Mouse (Mus musculus): ENCODE results near the gene Slc46a2. TPM values are rescaled to one million over a fixed set of nuclear protein-coding genes. Genes with fewer than 3 reads are reported as not detected.
A peak's percentile ranks its signal among the peaks of the same experiment; 100 is the strongest.

The Slc46a2 gene
- polyA plus RNA-seq, 1 experiment from 2014 or later, result 0.06 TPM

- peak overlapping the region; percentile 30; the same call in 1 of the 2 replicates for H3K4me2 ChIP-seq (replicated peaks)
- ATAC-seq (ENCODE audit: low FRiP score, low read depth), result 0 out of 2 replicates have a peak, but pooled peaks have one; percentile 29
- WGBS, result 64% methylated on average over 6 of the region's 6 CpGs
- no peaks in the 10 kb centered on the region for H3K9me3 ChIP-seq
- H3K4me1 ChIP-seq, result peaks cover 15% of the 10 kb centered on the region
- no peak overlapping the region for H3K9ac ChIP-seq
- no peaks in the 10 kb centered on the region for H3K27me3 ChIP-seq
- 0 out of 2 replicates have a peak, but pooled peaks cover 3% of the 10 kb centered on the region for H3K36me3 ChIP-seq
- peak overlapping the region; percentile 67 for H3K27ac ChIP-seq
- H3K4me3 ChIP-seq, result no peak overlapping the region
Observed at GRCm38 (mm10) chr4:59870433-59870832, 44.4 kb downstream of the Slc46a2 start.

DNA sequence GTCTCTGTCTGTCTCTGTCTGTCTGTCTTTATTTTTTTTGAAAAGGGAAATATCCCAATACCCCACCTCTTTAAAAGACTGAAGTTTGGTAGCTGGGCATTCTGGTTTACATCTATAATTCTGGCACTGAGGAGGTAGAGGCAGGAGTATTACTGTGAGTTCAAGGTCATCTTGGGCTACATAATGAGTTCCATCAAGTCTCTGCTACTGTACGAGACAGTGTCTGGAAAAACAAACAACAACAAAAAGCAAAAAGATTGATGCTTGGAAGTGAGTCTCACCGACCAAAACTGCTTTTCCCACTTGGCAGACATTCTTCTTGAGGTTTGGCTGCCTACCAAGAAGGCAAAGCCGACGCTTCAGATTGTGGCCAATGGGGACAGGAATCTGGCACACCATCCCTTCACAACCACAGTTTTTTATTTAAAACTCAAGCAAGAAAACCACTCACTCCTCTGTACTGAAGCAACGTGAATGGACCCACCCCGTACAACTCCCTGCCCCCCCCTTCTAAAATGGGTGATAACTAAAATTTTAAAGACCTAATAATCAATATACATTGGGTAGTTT is 45.3 kb downstream of the Slc46a2 start:
- H3K4me1 ChIP-seq, result peaks cover 15% of the 10 kb centered on the region
- H3K9me3 ChIP-seq, result no peaks in the 10 kb centered on the region
- 0 out of 2 replicates have a peak, but pooled peaks cover 3% of the 10 kb centered on the region for H3K36me3 ChIP-seq
- no peak overlapping the region for H3K4me2 ChIP-seq (replicated peaks)
- H3K27ac ChIP-seq, result no peak overlapping the region
- H3K27me3 ChIP-seq, result no peaks in the 10 kb centered on the region
- H3K9ac ChIP-seq, result no peak overlapping the region
- 56% methylated on average over 6 of the region's 6 CpGs for WGBS
- no peak overlapping the region for H3K4me3 ChIP-seq
- no peak for ATAC-seq (ENCODE audit: low FRiP score, low read depth)

DNA sequence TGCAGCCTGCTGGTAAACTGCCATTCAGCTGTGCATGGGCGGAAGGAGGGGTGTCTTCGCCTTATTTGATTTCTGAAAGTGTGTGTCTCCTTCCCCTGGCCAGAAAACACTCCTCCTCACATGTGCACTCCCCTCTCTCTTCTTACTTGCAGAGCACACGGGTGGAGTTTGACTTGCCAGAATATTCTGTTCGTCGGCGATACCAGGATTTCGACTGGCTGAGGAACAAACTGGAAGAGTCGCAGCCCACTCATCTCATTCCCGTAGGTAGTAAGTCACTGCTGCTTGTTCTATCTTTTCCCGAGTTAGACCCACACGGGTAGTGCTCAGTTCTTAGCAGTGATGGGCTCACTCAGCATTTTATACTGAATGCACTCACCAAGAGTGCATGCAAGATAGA is 46.8 kb downstream of the Slc46a2 start:
- 90% methylated on average over 11 of the region's 11 CpGs for WGBS
- no peaks in the 10 kb centered on the region for H3K27me3 ChIP-seq
- peaks cover 15% of the 10 kb centered on the region for H3K4me1 ChIP-seq
- H3K9ac ChIP-seq, result no peak overlapping the region
- no peaks in the 10 kb centered on the region for H3K9me3 ChIP-seq
- H3K36me3 ChIP-seq, result 0 out of 2 replicates have a peak, but pooled peaks cover 3% of the 10 kb centered on the region
- H3K4me3 ChIP-seq, result no peak overlapping the region
- H3K27ac ChIP-seq, result no peak overlapping the region
- H3K4me2 ChIP-seq (replicated peaks), result no peak overlapping the region
- ATAC-seq (ENCODE audit: low FRiP score, low read depth), result no peak

DNA sequence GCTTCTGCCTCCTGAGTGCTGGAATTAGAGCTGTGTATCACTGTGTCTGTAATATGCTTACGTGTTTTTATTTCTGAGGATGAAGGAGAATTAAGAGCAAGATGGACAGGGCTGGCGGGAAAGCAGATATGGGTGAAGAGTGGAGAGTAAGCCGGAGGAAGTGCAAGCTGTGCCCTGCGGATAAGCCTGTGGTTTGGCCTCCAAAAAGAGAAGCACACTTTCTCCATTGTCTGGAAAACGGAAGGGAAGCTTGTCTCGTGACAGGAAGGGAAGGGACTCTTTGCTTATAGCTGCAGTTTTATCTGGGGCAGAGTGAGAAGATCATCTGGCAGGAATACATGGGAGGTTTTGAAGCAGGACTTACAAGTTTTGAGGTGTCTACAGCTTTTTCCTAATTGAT is 51.0 kb downstream of the Slc46a2 start:
- no peak overlapping the region for H3K9ac ChIP-seq
- WGBS, result 86% methylated on average over 6 of the region's 6 CpGs
- no peak for ATAC-seq (ENCODE audit: low FRiP score, low read depth)

GRCm38 (mm10) chr4:59862335-59862734 is 52.5 kb downstream of the Slc46a2 start:
- H3K4me1 ChIP-seq, result peaks cover 25% of the 10 kb centered on the region

More for the DNA sequence above, 51.0 kb downstream of the Slc46a2 start:
- Histone ChIP-seq H3K4me2 (replicated peaks) (no peak overlapping the region), H3K4me1 (peaks cover 25% of the 10 kb centered on the region), H3K27ac (no peak overlapping the region), H3K9me3 (no peaks in the 10 kb centered on the region), H3K36me3 (0 out of 2 replicates have a peak, but pooled peaks cover 3% of the 10 kb centered on the region), H3K4me3 (no peak overlapping the region), H3K27me3 (no peaks in the 10 kb centered on the region)

GRCm38 (mm10) chr4:59861871-59862270 is 53.0 kb downstream of the Slc46a2 start:
- Histone ChIP-seq H3K27me3 (no peaks in the 10 kb centered on the region), H3K4me1 (peaks cover 25% of the 10 kb centered on the region), H3K36me3 (no peaks in the 10 kb centered on the region; the same call in 1 of the 2 replicates), H3K9me3 (no peaks in the 10 kb centered on the region), H3K4me3 (no peak overlapping the region), H3K9ac (no peak overlapping the region), H3K27ac (no peak overlapping the region), H3K4me2 (replicated peaks) (no peak overlapping the region)
- 32% methylated on average over 4 of the region's 4 CpGs for WGBS
- ATAC-seq (ENCODE audit: low FRiP score, low read depth), result no peak

More at GRCm38 (mm10) chr4:59862335-59862734, 52.5 kb downstream of the Slc46a2 start:
- Histone ChIP-seq H3K9me3 (no peaks in the 10 kb centered on the region), H3K9ac (no peak overlapping the region), H3K27me3 (no peaks in the 10 kb centered on the region), H3K4me3 (no peak overlapping the region), H3K4me2 (replicated peaks) (no peak overlapping the region), H3K27ac (no peak overlapping the region), H3K36me3 (no peaks in the 10 kb centered on the region; the same call in 1 of the 2 replicates)
- ATAC-seq (ENCODE audit: low FRiP score, low read depth), result no peak
- WGBS, result 58% methylated on average over 1 of the region's 1 CpGs

GRCm38 (mm10) chr4:59860431-59860830 is 54.4 kb downstream of the Slc46a2 start:
- Histone ChIP-seq H3K27ac (no peak overlapping the region), H3K4me1 (peaks cover 25% of the 10 kb centered on the region), H3K9ac (no peak overlapping the region), H3K4me2 (replicated peaks) (no peak overlapping the region), H3K4me3 (no peak overlapping the region), H3K9me3 (no peaks in the 10 kb centered on the region), H3K27me3 (no peaks in the 10 kb centered on the region), H3K36me3 (no peaks in the 10 kb centered on the region; the same call in 1 of the 2 replicates)
- WGBS, result 59% methylated on average over 2 of the region's 2 CpGs
- no peak for ATAC-seq (ENCODE audit: low FRiP score, low read depth)

- ATAC-seq (ENCODE audit: low FRiP score, low read depth), result peak; percentile 77; the same call in 1 of the 2 replicates
- Histone ChIP-seq H3K9ac (no peak overlapping the region), H3K9me3 (no peaks in the 10 kb centered on the region), H3K27ac (no peak overlapping the region), H3K4me2 (replicated peaks) (no peak overlapping the region), H3K36me3 (no peaks in the 10 kb centered on the region; the same call in 1 of the 2 replicates), H3K27me3 (no peaks in the 10 kb centered on the region), H3K4me3 (no peak overlapping the region), H3K4me1 (peaks cover 25% of the 10 kb centered on the region)
- 58% methylated on average over 16 of the region's 16 CpGs for WGBS
Observed at GRCm38 (mm10) chr4:59859693-59860425, 55.0 kb downstream of the Slc46a2 start.

Other genes starting within 250 kb of the Slc46a2 start
- gene Inip, start 113.5 kb downstream of the Slc46a2 start, polyA plus RNA-seq (2015; fragmentation: Nextera tagmentation; extraction: Ambion mirVana), result 60.7 and 61.0 TPM in 2 replicates
- 8.0 and 11.2 TPM in 2 replicates for gene Snx30, start 109.2 kb downstream of the Slc46a2 start, polyA plus RNA-seq (2015; fragmentation: Nextera tagmentation; extraction: Ambion mirVana)
- gene Mup4, start 45.7 kb upstream of the Slc46a2 start, polyA plus RNA-seq (2015; fragmentation: Nextera tagmentation; extraction: Ambion mirVana), result not detected in 2 replicates
- not detected in 2 replicates for gene Mup6, start 49.2 kb upstream of the Slc46a2 start, polyA plus RNA-seq (2015; fragmentation: Nextera tagmentation; extraction: Ambion mirVana)
- not detected in 2 replicates for gene Mup7, start 155.4 kb upstream of the Slc46a2 start, polyA plus RNA-seq (2015; fragmentation: Nextera tagmentation; extraction: Ambion mirVana)
- 0.27 TPM in 1 of 2 replicates, not detected in the other for gene Mup2, start 239.2 kb upstream of the Slc46a2 start, polyA plus RNA-seq (2015; fragmentation: Nextera tagmentation; extraction: Ambion mirVana)